Mouse (Mus musculus): ENCODE measurements at regions not wholly inside any gene's neighbourhood (a gene's known extent, or its start where the extent isn't known, plus 50 kb on each side); places are given as distances from the start of the nearest gene placed in this dataset.
"Not testable (repeated sequence)": the region's sequence is repeated elsewhere in the genome, so short reads cannot be mapped to it uniquely, and the experiment has no call there.

- DNase-seq (ENCODE audit: extremely low spot score in 1 of 2, low spot score in 2 of 2); intact Hi-C loops (cut with DNase I): not testable (repeated sequence)
Measured at GRCm38 (mm10) chrX:40707176-40707575, 693.5 kb upstream of the Gria3 start.

- no peak for DNase-seq (ENCODE audit: extremely low spot score in 1 of 2, low spot score in 2 of 2)
- intact Hi-C loops (cut with DNase I) = no loop called here
Measured at GRCm38 (mm10) chrX:40708631-40709030, 692.0 kb upstream of the Gria3 start.

DNA sequence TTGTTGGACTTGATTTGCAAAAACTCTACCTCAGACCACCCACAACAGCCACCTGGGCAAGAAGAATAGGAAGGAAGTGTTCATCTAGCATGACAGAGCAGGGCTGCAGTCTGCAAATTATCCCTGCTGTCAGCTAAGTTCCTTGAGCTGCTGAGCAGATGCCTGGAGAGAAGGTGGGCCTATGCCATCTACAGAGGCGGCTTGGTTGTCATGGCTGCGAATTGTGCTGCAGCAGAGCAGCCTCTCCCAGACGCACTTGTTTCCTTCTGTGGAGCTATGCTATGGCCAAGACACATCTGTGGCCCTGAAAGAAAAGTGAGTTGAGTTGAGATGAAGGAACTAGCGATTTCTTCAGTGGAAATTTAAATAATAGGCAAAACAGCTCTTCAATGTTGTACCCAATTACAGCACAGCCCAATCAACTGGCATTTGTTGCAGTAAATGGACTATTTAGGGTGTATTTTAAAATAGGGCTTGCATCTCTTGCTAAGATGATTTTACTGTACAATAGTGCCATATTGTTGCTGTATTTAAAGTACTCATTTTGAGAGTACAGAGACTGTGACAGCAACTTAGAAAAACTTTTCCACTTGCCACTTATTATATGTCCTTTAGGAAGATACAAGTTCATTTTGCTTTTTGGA lies 659.8 kb upstream of the Gria3 start:
- intact Hi-C loops (cut with DNase I) = no loop called here
- peak; percentile 25 to 39 for DNase-seq (ENCODE audit: extremely low spot score in 1 of 2, low spot score in 2 of 2)

Measured in left cerebral cortex, postnatal 10 days (tissue).